Mouse (Mus musculus): ENCODE data around the gene Cdk9.

GRCm38 (mm10) chr2:32740916-32741272 lies 28.0 kb upstream of the Cdk9 start, which contains the start of gene 6330409D20Rik:
- TF ChIP-seq EP300 (IDR thresholded peaks at IDR 0.05; ENCODE audit: insufficient read depth, low read depth, low read length) (no peak), CTCF (IDR thresholded peaks at IDR 0.05; ENCODE audit: low read depth, low read length) (no peak), POLR2A (IDR thresholded peaks at IDR 0.05; ENCODE audit: insufficient read depth, low read length) (no peak)

Data from ES-Bruce4 (cell line).